ENCODE assay signal across 19 mouse cellular contexts in the genomic region with DNA sequence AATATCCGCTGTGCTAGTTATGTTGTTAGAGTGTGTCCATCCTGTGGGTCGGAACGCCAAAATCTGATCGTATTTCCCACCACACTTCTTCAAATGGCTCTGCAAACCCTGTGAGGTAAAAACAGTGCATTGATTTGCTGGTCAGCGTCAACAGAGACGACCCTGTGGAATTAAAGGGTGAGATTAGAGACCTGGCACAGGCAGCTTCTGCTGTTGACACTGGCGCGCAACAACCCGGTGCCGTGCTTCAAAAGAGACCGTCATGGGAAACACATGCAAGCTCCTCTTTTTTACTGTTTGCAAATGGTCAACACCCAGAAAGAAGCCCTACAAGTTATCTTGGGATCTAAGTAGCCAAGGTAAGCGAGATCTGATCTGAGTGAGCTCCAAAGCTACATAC. TPM values are rescaled to one million over a fixed set of nuclear protein-coding genes. Genes with fewer than 3 reads are reported as not detected.
DNase-seq lines count a peak whose midpoint lies in the region; ATAC-seq and TF ChIP-seq lines count a peak whose summit lies in the region.
"Had no signal": no experiment of that assay in that cellular context is flagged by ENCODE, and none has a peak within 500 bp of the region (broad histone marks: within the 10 kb centered on the region; RNA-seq: fewer than 3 reads in every experiment).

No protein-coding gene starts in this region.

- TF ChIP-seq POLR2A in liver, adult 2 months (IDR thresholded peaks at IDR 0.05; ENCODE audit: extremely low read depth, insufficient read depth, low read length) = no peak

- peak; percentile 70 for DNase-seq in heart, adult 11 months
- DNase-seq in heart, postnatal 14 days = no peak
- peak; percentile 92 for DNase-seq in liver, adult 2 months (ENCODE audit: extremely low read depth, low read depth, low spot score)
- no peak for DNase-seq in liver, embryonic 11.5 days (ENCODE audit: low spot score)
- no peak for DNase-seq in liver, postnatal 0 days
- DNase-seq: adrenal gland, adult 2 months; adrenal gland, adult 8-10 months; adrenal gland, postnatal 10 days; adrenal gland, postnatal 14 days; adrenal gland, postnatal 25 days; adrenal gland, postnatal 36 days; B cell, adult 2 months; cerebellum, adult 11 months; cerebellum, adult 11-12 months; cerebellum, adult 18-20 months had no signal

- no peak for TF ChIP-seq CTCF in liver, adult 2 months (IDR thresholded peaks at IDR 0.05; ENCODE audit: low read depth, low read length)
- TF ChIP-seq CTCF in liver, postnatal 0 days (IDR thresholded peaks at IDR 0.05; ENCODE audit: low read depth) = no peak

- H3K27me3 ChIP-seq in liver, adult 2 months (ENCODE audit: control insufficient read depth, insufficient read depth, low read length) = no peaks in the 10 kb centered on the region
- no peaks in the 10 kb centered on the region for H3K27me3 ChIP-seq in liver, embryonic 11.5 days (replicated peaks; ENCODE audit: control insufficient read depth, insufficient read depth, low read length)
- no peaks in the 10 kb centered on the region for H3K27me3 ChIP-seq in liver, postnatal 0 days (ENCODE audit: insufficient read depth, low read length)
- H3K27me3 ChIP-seq in liver, embryonic 12.5 days (replicated peaks) = no peaks in the 10 kb centered on the region
- H3K27me3 ChIP-seq: CH12.LX, Patski had no signal

- no peak for ATAC-seq in liver, embryonic 11.5 days (replicated peaks; ENCODE audit: low FRiP score)
- ATAC-seq in liver, postnatal 0 days = peak; percentile 64
- no peak for ATAC-seq in liver, embryonic 12.5 days
- ATAC-seq: Patski had no signal

- no peaks in the 10 kb centered on the region for H3K9me3 ChIP-seq in liver, embryonic 11.5 days (ENCODE audit: control insufficient read depth, low read length)
- H3K9me3 ChIP-seq in liver, postnatal 0 days (ENCODE audit: low read length) = no peaks in the 10 kb centered on the region
- no peaks in the 10 kb centered on the region for H3K9me3 ChIP-seq in liver, embryonic 12.5 days (replicated peaks)
- H3K9me3 ChIP-seq: G1E had no signal

- H3K4me3 ChIP-seq in liver, adult 2 months (ENCODE audit: insufficient read depth, low read depth, low read length) = no peak overlapping the region
- no peak overlapping the region for H3K4me3 ChIP-seq in liver, embryonic 11.5 days (ENCODE audit: low read depth, low read length)
- H3K4me3 ChIP-seq in liver, postnatal 0 days (ENCODE audit: low read depth, low read length) = no peak overlapping the region
- H3K4me3 ChIP-seq in liver, embryonic 12.5 days = no peak overlapping the region

- no peaks in the 10 kb centered on the region for H3K79me2 ChIP-seq in liver, adult 2 months (ENCODE audit: control insufficient read depth, insufficient read depth, low read length)

- H3K9ac ChIP-seq in liver, adult 2 months (ENCODE audit: low read depth, low read length) = no peak overlapping the region
- no peak overlapping the region for H3K9ac ChIP-seq in liver, embryonic 11.5 days (ENCODE audit: low read depth, low read length)
- H3K9ac ChIP-seq in liver, postnatal 0 days (replicated peaks) = no peak overlapping the region
- H3K9ac ChIP-seq in liver, embryonic 12.5 days = no peak overlapping the region

- TF ChIP-seq EP300 in liver, postnatal 0 days (IDR thresholded peaks at IDR 0.05; ENCODE audit: low read depth) = no peak

- 15% methylated on average over 12 of the region's 12 CpGs for WGBS in liver, adult 2 months
- WGBS in liver, embryonic 11.5 days = 82% methylated on average over 12 of the region's 12 CpGs
- 70% methylated on average over 12 of the region's 12 CpGs for WGBS in liver, postnatal 0 days (ENCODE audit: insufficient replicate concordance)
- 79% methylated on average over 12 of the region's 12 CpGs for WGBS in liver, embryonic 12.5 days (ENCODE audit: insufficient replicate concordance)

- no peaks in the 10 kb centered on the region for H3K36me3 ChIP-seq in liver, adult 2 months (ENCODE audit: control insufficient read depth, insufficient read depth, low read length)
- H3K36me3 ChIP-seq in liver, embryonic 11.5 days (ENCODE audit: control insufficient read depth, insufficient read depth, low read length) = peaks cover 10% of the 10 kb centered on the region; the same call in 1 of the 2 replicates
- H3K36me3 ChIP-seq in liver, postnatal 0 days (replicated peaks; ENCODE audit: insufficient read depth, low read length) = peaks cover 16% of the 10 kb centered on the region
- peaks cover 35% of the 10 kb centered on the region for H3K36me3 ChIP-seq in liver, embryonic 12.5 days

- peaks cover 20% of the 10 kb centered on the region for H3K4me1 ChIP-seq in liver, adult 2 months (ENCODE audit: control insufficient read depth, insufficient read depth, low read length)
- H3K4me1 ChIP-seq in liver, embryonic 11.5 days (replicated peaks; ENCODE audit: control insufficient read depth, insufficient read depth, low read length) = no peaks in the 10 kb centered on the region
- H3K4me1 ChIP-seq in liver, postnatal 0 days (ENCODE audit: insufficient read depth) = peaks cover 19% of the 10 kb centered on the region
- no peaks in the 10 kb centered on the region for H3K4me1 ChIP-seq in liver, embryonic 12.5 days

- H3K27ac ChIP-seq in liver, adult 2 months (replicated peaks; ENCODE audit: insufficient read depth, low read depth, low read length) = peak overlapping the region; percentile 76
- no peak overlapping the region for H3K27ac ChIP-seq in liver, embryonic 11.5 days (ENCODE audit: low read depth, low read length)
- no peak overlapping the region for H3K27ac ChIP-seq in liver, postnatal 0 days (ENCODE audit: low read depth)
- H3K27ac ChIP-seq in liver, embryonic 12.5 days = no peak overlapping the region

- no peak overlapping the region for H3K4me2 ChIP-seq in liver, embryonic 11.5 days
- no peak overlapping the region for H3K4me2 ChIP-seq in liver, postnatal 0 days (ENCODE audit: low read depth, low read length)
- no peak overlapping the region for H3K4me2 ChIP-seq in liver, embryonic 12.5 days

- intact Hi-C loops in heart, postnatal 14 days (cut with DNase I) = no loop called here

RNA-seq across cellular contexts. Expression of a gene that starts 16.8 kb away (rescaled TPM):
- total RNA-seq in heart, postnatal 14 days (2021) = 10 to 100 TPM; 12.3 to 13.7 TPM
- 12.1 and 13.5 TPM in 2 replicates for total RNA-seq in liver, adult 2 months (2014; rRNA removed)
- polyA plus RNA-seq in liver, adult 2 months (2012; rRNA removed) = 3.1 and 3.3 TPM in 2 replicates
- polyA plus RNA-seq in liver, embryonic 11.5 days (2014; fragmentation: Nextera tagmentation; extraction: Ambion mirVana) = 25.7 and 29.2 TPM in 2 replicates
- 12.1 and 14.8 TPM in 2 replicates for polyA plus RNA-seq in liver, postnatal 0 days (2015; fragmentation: Nextera tagmentation; extraction: Ambion mirVana)
- polyA plus RNA-seq in liver, embryonic 12.5 days (2016; fragmentation: Nextera tagmentation; extraction: Ambion mirVana) = 18.9 and 19.3 TPM in 2 replicates

RNA-seq across cellular contexts. Expression of a gene that starts 16.8 kb away (rescaled TPM):
- total RNA-seq in heart, postnatal 14 days (2021) = 10 to 100 TPM; 24.4 to 25.1 TPM
- 11.9 and 12.6 TPM in 2 replicates for total RNA-seq in liver, adult 2 months (2014; rRNA removed)
- 3.8 and 3.9 TPM in 2 replicates for polyA plus RNA-seq in liver, adult 2 months (2012; rRNA removed)
- polyA plus RNA-seq in liver, embryonic 11.5 days (2014; fragmentation: Nextera tagmentation; extraction: Ambion mirVana) = 14.1 and 15.5 TPM in 2 replicates
- 6.5 and 6.6 TPM in 2 replicates for polyA plus RNA-seq in liver, postnatal 0 days (2015; fragmentation: Nextera tagmentation; extraction: Ambion mirVana)
- 11.1 and 12.0 TPM in 2 replicates for polyA plus RNA-seq in liver, embryonic 12.5 days (2016; fragmentation: Nextera tagmentation; extraction: Ambion mirVana)

Comparison
In these comparisons a context has a peak if more than half of its experiments do, and no peak if none do; other contexts are left out.
1. DNase-seq: peak in heart, adult 11 months (single experiment) and liver, adult 2 months (single experiment); none in heart, postnatal 14 days (0 of 2), liver, embryonic 11.5 days (single experiment) and liver, postnatal 0 days (single experiment).